Mouse (Mus musculus) gonadal fat pad, adult 2 months (tissue): ENCODE data around the gene Xpa. TPM values are rescaled to one million over a fixed set of nuclear protein-coding genes. Genes with fewer than 3 reads are reported as not detected.
A peak's percentile ranks its signal among the peaks of the same experiment; 100 is the strongest.
"Not testable (repeated sequence)": the region's sequence is repeated elsewhere in the genome, so short reads cannot be mapped to it uniquely, and the experiment has no call there.

ENCODE experiments used
- DNase-seq: peaks from one replicate; pipeline ENCODE4 v3.0.0-alpha.2; 2012; ENCODE audit warnings: low read depth
- polyA plus RNA-seq: library from polyadenylated mRNA; depleted of rRNA; stranded (reverse); fragments of >200 nt; gene quantifications from 2 replicates; pipeline ENCODE4 v1.2.3, GENCODE M21; 2012; rRNA removed

Gene Xpa
- 23.0 and 34.2 TPM in 2 replicates for polyA plus RNA-seq

DNA sequence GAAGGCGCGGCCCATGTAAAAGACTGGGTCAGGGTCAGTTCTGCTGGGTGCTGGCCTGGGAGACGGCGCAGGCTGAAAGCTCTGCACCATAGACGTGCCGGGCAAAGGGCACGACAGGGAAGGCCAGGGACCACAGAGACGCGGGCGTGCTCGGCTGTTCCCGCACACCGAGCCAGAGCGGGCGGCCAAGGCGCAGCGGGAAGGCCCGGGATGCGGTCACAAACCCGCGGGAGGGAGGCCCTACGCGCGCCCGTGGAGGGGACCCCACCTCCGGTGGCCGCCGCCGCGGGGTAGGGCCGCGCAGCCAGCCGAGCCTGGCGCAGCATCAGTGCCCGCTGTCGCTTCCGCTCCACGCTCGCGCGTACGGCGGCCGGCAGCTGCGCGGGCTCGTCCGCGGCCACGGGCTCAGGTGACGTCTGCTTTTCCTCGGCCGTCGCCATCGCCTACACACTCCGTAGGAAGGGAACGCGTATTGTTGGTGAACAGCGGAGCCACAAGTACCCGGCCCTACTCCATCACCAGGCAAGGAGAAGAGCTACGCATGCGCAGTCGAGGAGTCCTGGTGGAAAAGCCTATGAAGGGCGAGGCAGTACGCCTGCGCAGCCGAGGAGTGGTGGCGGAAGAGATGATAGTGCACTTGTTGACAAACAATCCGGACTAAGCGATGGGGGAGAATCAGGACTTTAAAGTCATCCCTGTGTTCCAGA lies at the start of gene Xpa:
TSS of gene Xpa (minus strand) at position 531 of the 707 bp plus-strand sequence.
- peak; percentile 67 for DNase-seq

DNA sequence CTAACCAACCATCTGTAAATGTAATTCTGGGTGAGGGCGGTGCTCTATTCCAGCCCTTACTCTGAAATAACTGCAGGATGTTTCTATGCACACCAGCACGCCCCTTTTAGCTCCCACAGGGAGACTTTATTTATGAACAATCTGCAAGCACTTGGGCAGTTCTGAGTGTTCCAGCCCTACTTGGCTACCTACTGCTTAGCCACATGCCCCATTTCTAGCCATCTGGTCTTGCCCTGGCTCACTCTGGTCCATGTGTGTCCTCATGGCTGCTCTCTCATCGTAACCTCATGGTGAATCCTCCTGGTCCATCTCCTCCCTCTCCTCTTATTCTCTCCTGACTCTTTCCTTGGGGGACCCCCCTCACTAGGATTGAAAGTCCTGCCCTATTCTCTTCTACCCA lies 39.8 kb upstream of the Xpa start:
- DNase-seq, result no peak

DNA sequence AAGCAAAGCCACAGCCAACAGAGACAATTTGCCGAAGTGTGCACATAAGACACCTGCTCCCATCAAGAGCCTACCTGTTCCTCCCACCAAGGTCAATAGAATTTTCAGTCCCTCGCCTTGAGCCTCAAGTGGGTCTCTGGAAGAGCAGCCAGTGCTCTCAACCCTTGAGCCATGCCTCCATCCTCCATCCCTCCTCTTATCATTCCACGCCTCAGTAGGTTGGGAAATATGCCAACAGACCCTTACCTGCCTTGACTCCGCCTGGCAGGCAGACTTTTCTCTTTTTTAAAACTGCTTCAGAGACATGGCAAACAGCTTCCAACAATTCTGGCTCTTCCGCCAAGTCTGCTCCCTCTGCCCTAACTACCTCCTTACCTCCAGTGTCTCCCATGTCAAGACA lies 38.6 kb upstream of the Xpa start:
- DNase-seq, result no peak

DNA sequence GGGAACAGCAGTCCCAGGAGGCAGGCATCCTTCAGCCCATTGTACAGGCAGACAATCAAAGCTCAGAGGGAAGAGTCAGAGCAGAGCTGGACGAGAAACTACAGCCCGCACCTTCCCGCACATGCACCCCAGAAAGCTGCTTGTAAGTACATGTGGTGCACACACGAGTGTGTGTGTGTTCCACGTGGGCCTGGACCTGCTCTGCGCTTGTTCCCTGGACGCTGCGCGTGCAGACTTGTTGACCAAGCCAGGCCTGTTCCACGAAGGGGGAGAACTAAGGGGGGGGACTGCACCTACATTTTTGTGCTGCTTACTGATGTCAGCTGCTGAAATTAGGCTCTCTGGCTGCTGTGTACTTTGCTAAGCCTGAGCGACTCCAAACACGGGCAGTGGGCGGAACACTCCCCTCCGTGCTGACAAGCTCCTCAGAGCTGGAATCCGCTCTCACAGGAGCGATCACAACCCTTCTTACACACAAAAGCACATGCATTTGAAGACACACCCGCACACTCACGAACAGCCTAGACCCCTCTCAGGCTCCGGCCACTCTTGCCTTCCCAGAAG lies 30.9 kb upstream of the Xpa start:
- no peak for DNase-seq

DNA sequence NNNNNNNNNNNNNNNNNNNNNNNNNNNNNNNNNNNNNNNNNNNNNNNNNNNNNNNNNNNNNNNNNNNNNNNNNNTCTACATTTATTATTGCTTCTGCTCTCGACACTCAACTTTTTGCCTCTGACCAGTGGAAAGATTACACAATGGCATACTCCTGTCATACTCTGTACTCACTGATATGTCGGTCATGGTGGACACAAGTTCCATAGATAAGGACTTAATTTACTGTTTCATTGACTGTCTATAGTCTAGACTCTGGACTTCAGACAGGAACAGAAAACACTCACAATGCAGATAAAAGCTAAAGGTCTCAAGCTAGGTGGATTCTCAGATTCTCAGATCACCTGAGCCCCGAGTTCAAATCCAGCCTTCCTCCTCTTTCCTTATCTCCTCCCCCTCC lies 25.0 kb upstream of the Xpa start:
- DNase-seq, result no peak

DNA sequence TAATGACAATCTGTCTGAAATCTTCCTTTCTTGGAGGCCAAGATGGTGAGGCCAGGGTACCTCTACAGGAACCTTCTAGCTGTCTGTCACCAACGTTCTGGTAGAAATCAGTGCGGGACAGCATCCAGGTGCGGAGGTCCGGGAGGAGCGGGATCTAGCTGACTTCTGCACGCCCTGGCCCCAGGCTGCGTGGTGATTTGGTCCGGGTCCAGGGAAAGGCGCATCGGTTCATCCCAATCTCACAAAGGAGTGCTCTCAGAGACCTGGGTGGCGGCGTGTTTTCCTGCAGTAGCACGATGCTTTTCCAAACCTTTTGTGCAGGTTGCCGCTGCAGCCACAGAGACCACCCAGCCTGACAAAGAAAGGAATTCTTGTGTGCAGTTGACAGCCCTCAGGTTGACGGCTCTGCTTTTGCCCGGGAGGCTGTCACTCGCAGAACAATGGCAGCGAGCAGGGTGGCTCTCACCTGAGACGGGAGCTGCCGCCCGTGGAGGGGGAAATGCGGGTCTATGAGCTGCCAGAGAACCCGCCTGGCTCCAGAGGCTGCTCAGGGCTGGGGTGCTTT lies 6.5 kb upstream of the Xpa start:
- no peak for DNase-seq

DNA sequence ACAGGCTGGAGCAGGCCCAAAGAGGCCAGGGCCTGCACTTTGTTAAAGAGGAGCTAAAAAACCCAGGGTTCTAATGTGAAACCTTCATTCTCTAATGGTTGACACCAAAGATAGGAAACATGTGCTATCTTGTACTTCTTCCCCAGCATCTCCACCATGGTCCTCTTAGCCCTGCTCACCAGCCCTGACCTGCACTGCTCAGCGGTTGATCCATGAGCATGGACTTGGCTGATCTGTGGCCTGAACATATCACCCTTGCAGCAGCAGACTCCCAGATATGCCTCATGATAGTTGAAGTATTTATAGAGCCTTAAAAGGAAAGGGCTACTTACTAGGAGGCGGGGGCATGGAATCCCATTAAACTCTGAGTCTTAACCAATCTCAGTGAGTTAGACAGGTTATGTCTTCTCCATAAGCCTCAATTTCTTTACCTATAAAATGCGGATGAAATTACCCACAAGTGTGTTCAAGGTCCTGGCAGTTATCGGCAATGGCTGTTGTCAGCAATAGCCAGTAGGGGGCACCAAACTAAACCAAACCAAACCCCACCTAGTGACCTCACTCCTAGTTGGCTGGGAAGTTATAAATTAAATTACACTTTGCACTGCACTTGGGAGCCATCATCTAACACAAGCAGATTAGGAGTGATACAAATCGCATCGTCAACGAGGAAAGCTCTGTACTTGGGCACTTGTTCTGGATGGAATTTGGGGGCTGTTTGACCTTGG lies 5.9 kb upstream of the Xpa start:
- DNase-seq, result no peak

DNA sequence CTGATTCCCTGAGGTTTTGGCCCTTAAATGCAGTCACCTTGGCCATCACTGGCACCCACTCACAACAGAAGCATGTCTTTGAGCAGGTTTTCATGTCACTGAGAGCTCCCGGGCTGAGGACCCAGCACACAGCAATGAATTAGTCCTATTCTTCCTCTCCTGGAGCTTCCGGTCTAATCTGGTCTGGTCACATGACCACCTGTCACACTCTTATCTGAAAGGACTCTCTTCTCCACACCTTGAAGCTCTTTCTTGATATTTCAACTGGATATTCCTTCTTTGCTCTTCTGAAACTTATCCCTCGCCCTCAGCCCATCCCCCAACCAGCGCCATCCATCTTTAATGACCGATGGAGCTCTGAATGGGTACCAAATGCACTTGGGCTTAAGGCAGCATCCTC lies 2.0 kb upstream of the Xpa start:
- no peak for DNase-seq

DNA sequence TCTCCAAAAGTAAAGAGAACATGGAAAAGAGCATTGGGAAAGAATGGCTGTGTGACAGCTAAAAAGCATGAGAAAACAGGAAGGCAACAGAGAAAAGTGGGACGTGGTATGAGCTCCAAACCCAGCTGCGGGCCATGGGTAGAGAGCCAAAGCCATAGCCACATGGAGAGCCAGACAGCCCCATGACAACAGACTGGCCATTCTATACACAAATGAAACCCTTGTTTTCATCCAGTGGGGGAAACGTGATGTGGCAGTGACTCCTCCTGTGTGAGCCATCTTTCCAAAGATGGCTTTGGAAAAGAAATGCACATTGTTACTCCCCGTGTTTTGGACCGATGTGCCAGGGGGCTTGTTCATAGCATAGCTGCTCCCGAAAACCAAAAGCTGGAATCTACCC lies 402 bp upstream of the Xpa start:
- no peak for DNase-seq

DNA sequence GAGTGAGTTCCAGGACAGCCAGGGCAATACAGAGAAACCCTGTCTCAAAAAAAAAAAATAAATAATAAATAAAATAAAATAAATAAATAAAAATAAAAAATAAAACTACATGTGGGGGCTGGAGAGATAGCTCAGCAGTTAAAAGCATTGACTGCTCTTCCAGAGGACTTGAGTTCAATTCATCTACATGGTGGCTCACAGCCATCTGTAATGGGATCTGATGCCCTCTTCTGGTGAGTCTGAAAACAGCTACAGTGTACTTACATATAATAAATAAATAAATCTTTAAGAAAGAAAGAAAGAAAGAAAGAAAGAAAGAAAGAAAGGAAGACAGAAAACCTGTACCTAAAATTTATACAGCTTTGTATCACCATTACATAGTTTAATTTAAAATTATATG lies 4.1 kb downstream of the Xpa start:
- not testable (repeated sequence) for DNase-seq

DNA sequence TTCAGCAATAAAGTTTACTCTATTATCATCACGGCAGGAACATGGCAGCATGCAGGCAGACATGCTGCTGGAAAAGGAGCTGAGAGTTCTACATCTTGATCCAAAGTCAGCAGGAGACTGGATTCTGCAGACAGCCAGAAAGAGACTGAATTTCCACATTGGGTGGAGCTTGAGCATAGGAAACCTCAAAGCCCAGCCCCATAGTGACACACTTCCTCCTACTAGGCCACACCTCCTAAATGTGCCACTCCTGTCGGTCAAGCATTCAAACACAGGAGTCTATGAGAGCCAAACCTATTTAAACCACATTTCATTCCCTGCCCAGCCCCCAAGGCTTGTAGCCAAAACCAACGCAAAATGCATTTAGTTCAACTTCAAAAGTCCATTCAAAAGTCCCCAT lies 9.6 kb downstream of the Xpa start:
- no peak for DNase-seq

DNA sequence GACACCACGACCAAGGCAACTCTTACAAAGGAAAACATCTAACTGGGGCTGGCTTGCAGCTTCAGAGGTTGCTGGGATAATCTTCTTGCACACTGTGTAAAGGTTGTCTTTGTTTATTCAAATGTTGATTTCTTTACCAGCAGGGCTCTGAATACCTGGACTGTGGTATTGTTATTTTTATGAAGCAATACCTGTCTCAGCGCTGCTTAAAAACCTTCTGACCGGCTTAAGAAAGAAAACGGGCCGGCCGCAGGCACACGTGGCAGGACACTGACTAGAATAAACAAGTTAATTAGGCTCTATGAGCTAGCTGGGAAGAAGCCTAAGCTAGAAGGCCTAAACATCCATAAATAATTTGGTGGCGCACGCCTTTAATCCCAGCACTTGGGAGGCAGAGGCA lies 10.2 kb downstream of the Xpa start:
- DNase-seq, result no peak

DNA sequence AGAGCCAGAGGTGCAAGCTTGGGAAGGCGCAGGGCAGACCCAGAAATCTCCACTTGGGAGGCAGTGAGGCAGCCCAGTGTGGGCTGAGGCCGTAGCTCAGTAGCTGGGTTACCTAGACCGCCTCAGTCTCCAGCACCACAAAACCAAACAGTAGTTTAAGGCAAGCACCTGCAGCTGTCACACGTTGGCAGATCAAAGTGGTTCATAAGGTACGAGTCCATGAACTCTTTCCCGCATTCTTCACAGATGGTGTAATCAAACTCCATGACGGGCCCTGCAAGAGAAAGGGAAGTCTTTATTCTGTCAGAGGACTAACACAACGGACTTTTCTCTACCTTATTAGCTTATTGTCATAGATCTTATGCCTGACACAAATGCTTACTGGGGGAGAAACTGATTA lies 10.7 kb downstream of the Xpa start:
- DNase-seq, result no peak

DNA sequence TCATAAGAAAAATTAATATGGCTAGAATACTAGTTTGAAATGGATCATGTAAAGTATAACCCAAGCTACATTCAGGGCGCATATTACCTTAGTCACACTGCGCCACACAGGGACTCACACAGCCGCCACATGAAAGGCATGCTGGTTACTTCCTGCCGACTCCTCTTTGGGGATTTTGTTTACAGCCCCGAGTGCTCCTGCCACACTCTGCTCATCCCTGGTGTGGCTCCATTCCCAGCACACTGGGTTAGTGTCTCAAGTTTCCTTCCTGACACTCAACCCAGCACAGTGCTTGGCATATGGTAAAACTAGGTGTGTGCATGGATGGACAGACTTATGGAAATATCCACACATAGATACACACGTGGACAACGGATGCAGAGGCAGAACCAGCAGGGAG lies 13.9 kb downstream of the Xpa start:
- no peak for DNase-seq

DNA sequence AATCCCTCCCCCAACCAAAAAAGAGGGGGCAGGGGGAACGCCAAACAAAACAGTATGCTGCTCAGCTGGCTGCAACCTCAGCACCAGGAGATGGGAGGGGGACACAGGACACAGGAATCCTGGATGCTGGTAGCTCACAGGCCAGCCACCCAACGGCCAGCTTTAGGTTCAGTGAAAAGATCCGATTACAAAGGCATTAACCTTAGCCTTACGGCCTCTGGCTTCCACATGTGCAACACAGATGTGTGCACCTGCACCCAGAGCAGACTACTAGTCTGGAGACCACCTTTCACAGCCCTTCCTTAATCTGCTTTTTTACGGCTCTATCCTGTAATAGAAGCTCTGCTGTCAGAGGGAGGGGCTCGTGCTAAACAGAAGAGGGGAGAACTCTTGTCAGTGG lies 14.9 kb downstream of the Xpa start:
- DNase-seq, result no peak

DNA sequence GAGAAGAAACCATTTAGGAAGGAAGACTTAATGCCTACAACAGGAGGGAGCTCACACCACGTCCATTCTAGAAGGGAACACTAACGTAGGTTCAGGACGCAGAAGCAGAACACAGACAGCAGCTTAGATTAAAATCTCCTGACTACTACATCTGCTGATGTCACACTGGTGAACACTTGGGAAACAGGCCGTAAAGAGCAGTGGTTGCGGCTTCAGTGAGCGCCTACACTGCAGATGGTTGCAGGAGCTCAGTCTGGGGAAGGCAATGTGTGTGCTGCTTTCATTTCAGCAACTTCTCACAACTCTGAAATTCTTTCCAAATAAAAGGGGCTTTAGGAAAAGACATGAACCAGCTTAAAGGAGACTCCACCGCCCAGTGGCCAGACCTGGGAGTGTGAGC lies 18.6 kb downstream of the Xpa start:
- DNase-seq, result no peak

DNA sequence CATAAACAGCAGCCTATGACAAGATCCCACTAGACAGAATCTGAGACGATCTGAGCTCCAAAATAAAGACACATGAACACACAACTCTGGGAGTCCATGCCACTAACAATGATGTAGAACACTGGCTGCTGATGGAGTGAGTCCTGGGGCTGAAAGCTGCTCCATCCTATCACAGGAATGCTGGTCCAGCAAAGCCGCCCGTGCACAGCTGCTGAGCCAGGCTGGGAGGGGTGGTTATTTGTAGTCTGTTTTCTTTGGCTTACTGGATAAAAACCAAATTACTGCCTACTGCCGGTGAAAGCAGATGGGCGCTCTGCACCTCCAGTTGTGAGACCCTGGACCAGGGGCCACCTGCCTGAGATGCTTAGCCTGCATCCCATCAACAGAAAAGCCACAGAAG lies 19.1 kb downstream of the Xpa start:
- DNase-seq, result no peak

DNA sequence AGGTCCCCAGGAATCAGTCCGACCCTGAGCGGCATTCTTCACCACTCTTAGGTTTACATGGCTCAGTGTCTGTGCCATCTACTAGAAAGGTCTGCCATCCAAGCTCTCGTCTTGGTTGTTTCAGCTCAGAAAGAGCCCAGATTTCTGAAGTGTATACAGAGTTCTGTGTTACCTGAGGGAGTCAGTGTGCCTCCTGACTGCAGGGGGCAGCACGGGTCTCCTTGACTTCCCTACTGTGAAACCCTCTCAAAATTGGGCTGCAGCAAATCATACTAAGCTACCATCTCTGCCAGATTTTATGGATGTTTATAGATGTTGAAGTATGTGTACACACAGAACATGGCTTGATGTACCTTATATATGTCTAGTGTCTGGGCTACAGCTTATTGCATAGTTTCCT lies 19.8 kb downstream of the Xpa start:
- no peak for DNase-seq

DNA sequence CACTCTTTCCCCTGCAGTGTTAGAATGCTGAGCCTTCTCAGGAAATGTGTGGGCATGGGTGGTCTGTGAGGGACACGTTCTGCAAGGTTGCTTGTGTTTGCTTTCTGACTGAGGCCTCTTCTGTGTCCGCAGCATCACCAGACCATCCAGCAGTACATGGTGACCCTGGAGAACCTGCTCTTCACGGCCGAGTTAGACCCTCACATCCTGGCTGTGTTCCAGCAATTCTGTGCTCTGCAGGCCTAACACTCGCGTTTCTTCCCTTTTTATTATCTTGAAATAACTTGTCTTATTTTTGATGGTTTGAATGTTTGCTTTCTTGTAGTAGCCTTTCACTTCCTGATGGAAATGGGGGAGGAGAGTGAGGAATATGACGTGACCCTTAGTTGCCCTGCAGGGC lies 24.4 kb downstream of the Xpa start:
- DNase-seq, result no peak

DNA sequence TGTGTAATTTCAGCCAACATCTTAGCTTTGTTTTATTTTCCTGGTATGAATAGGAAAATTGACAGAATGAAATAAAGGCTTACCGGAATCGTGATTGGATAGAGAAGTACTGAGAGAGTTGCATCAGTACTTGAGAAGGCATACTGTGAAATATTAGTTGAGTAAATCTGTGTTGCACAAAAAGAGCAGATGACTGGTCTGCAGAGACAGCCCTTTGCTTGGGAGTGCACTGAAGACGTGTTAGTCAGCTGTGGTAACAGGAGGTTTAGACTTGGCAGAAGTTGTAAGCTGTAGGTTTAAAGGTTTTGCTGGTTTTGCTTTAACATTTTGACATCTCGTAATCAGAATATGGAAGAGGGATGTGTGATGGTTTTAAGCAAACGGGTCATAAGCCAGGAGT lies 30.3 kb downstream of the Xpa start:
- peak; percentile 55 for DNase-seq

DNA sequence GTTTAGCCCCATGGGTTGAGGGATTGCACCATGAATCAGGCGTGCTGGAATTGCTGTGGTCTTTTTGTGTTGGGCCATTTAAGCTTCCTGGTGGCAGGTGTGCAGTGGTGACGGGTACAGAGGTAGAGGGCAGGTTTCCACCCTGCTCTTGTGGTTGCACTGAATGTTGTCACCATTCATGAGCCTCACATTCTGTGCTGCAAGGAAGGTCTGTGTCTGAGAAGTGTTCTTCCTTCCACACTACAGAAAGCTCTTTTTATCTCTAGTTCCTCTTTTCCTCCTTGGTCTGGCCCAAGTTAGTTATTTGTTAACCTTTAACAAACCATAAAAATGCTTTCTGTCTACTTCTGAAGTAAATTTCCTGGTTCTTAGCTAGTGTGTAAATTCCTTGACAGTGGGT lies 32.1 kb downstream of the Xpa start:
- DNase-seq, result no peak

DNA sequence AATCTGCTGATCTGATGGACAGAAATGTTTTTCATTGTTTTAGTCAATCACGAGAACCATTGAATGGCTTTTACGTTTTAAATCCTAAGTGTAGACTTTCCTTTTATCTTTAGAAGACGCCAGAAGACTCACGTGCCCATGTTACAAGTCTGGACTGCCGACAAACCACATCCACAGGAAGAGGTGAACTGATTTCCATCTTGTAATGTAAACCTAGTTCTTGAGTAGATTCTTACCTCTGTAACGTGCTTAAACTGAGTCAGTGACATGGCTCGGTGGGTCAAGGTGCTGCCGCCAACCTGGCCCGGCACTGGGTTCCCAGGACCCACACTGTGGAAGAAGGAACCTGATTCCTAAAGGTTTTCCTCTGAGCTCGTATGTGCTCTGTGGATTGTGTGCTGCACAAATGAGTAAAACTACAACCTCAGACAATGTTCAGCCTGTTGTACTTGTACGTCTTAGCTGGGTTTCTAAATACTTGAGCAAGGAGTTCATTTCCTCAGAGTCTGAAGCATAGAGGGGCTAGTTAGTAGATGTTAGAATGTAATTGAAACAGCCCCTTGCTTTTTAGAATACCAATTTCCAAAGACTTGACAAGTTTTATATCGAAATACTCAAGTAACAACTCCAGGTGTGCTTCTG lies 44.1 kb downstream of the Xpa start:
- DNase-seq, result no peak

DNA sequence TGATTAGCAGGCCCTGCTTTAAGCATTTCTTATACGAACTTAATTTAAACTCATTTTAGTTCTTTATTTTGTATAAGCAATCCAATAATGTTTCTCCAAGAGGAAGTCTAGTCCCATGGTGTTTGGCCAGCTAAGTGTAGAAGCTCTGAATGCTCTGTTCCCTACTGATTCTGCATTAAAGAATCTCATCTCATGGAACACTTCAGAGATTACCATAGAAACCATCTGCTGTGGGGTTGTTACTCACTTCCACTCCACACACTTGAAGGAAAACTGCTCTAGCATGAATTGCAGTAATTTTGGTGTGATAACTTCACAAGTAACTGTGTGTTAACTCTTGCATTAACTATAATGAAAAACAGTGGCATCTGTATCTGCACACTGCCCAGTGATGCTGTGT lies 49.2 kb downstream of the Xpa start:
- no peak for DNase-seq
